Mouse (Mus musculus) liver, embryonic 13.5 days (tissue): ENCODE measurements around the gene Tagln2. TPM values are rescaled to one million over a fixed set of nuclear protein-coding genes. Genes with fewer than 3 reads are reported as not detected.

Experiments
- ATAC-seq: fragments of 200-750 bp; cut with Nextera tagmentation; 2 replicates; pipeline ENCODE4 v1.8.0; 2017; ENCODE audit warnings: low read depth, mild to moderate bottlenecking, moderate number of reproducible peaks, moderate library complexity
- DNase-seq: peaks from one replicate; pipeline ENCODE4 v3.0.0; 2022
- H3K27ac ChIP-seq: fragments of 300-500 bp; sonication (generic); 2 replicates; pipeline ENCODE4 v1.5.1; 2015; ENCODE audit warnings: moderate library complexity, mild to moderate bottlenecking, inconsistent platforms
- H3K27me3 ChIP-seq: fragments of 300-500 bp; sonication (generic); 2 replicates; pipeline ENCODE4 v1.6.1; 2015; ENCODE audit warnings: mild to moderate bottlenecking, inconsistent platforms
- H3K36me3 ChIP-seq: fragments of 300-500 bp; sonication (generic); 2 replicates; pipeline ENCODE4 v1.6.1; 2015; ENCODE audit warnings: mild to moderate bottlenecking, inconsistent platforms
- H3K4me1 ChIP-seq: fragments of 300-500 bp; sonication (generic); replicated peaks from 2 replicates; pipeline ENCODE4 v1.6.1; 2015; ENCODE audit warnings: inconsistent platforms
- H3K4me2 ChIP-seq: fragments of 300-500 bp; sonication (generic); 2 replicates; pipeline ENCODE4 v1.6.1; 2015; ENCODE audit warnings: inconsistent platforms, mild to moderate bottlenecking, moderate library complexity
- H3K4me3 ChIP-seq: fragments of 300-500 bp; sonication (generic); replicated peaks from 2 replicates; pipeline ENCODE4 v1.5.1; 2015; ENCODE audit warnings: mild to moderate bottlenecking, inconsistent platforms
- H3K9ac ChIP-seq: fragments of 300-500 bp; sonication (generic); 2 replicates; pipeline ENCODE4 v1.6.1; 2015; ENCODE audit warnings: mild to moderate bottlenecking, inconsistent platforms
- H3K9me3 ChIP-seq: fragments of 300-500 bp; sonication (generic); replicated peaks from 2 replicates; pipeline ENCODE4 v1.6.1; 2016; ENCODE audit warnings: inconsistent platforms
- WGBS: fragments of 180-500 bp; shearing (Covaris S2); methylation state at CpG from one replicate; pipeline ENCODE4 v1.1.7; 2015; ENCODE audit not compliant: insufficient replicate concordance; 5-methylcytosine and 5-hydroxymethylcytosine counted together
- polyA plus RNA-seq: library from polyadenylated mRNA; unstranded; fragments of >200 nt; fragmentation: Nextera tagmentation; extraction: Ambion mirVana; gene quantifications from 2 replicates; pipeline ENCODE4 v1.2.1, GENCODE M21; 2015

Gene Tagln2
- polyA plus RNA-seq, 1 experiment from 2014 or later = 127 TPM

- peaks cover 6% of the 10 kb centered on the region; the same call in 1 of the 2 replicates for H3K4me1 ChIP-seq
- peak; percentile 14; the same call in 1 of the 2 replicates for ATAC-seq
- H3K36me3 ChIP-seq = no peaks in the 10 kb centered on the region
- peaks cover 4% of the 10 kb centered on the region for H3K27me3 ChIP-seq
- no peak overlapping the region for H3K9ac ChIP-seq
- H3K27ac ChIP-seq = no peak overlapping the region
- peak; percentile 52 for DNase-seq
- H3K9me3 ChIP-seq = no peaks in the 10 kb centered on the region
- H3K4me2 ChIP-seq = peak overlapping the region; percentile 44
- H3K4me3 ChIP-seq = 0 out of 2 replicates have a peak overlapping the region, but pooled peaks have one; percentile 19
- 7% methylated on average over 10 of the region's 10 CpGs for WGBS
These were observed 9.6 kb upstream of the Tagln2 start for GRCm38 (mm10) chr1:172490261-172490661.

DNA sequence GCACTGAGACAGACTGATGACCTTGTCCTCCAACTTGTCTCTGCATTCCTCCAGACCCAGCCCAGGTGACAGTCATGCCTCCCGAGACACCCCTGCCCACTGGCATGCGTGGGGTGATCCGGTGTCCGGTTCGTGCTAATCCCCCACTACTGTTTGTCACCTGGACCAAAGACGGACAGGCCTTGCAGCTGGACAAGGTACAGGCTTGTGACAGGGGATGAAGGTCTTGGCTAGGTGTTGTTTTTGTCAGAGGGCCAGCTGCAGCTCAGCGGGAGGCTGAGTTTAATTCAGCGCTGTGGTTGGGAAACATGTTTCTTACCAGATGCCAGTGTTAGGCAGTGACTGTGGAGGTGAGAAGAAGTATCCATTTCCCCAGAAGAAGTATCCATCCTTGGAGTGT, 7.8 kb upstream of the Tagln2 start:
- no peak overlapping the region for H3K27ac ChIP-seq

DNA sequence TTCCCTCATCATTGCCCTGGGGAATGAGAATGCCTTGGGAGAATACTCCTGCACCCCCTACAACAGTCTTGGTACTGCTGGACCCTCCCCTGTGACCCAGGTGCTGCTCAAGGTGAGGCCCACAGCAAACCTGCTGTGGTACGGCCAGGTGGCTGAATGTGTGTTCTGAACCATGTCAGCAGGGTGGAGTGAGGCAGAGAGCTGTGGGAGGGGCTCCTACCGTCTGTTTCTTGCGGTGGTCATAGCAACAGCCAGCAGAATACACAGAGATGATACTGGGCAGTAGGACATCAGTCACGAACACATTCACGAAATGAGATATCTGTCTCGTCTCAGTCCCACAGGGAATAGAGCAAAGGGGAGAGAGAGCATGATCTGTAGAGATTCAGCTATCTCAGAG, 6.3 kb upstream of the Tagln2 start:
- 0 out of 2 replicates have a peak, but pooled peaks cover 3% of the 10 kb centered on the region for H3K27me3 ChIP-seq
- H3K4me2 ChIP-seq = no peak overlapping the region
- peaks cover 8% of the 10 kb centered on the region; the same call in 1 of the 2 replicates for H3K4me1 ChIP-seq
- DNase-seq (no peak), ATAC-seq (no peak)
- H3K9me3 ChIP-seq = no peaks in the 10 kb centered on the region
- H3K9ac ChIP-seq = no peak overlapping the region
- H3K4me3 ChIP-seq = no peak overlapping the region
- no peaks in the 10 kb centered on the region for H3K36me3 ChIP-seq
- WGBS = 29% methylated on average over 6 of the region's 6 CpGs
- H3K27ac ChIP-seq = no peak overlapping the region

More for the DNA sequence above, 7.8 kb upstream of the Tagln2 start:
- Histone ChIP-seq H3K9ac (no peak overlapping the region), H3K27me3 (no peaks in the 10 kb centered on the region), H3K9me3 (no peaks in the 10 kb centered on the region), H3K36me3 (no peaks in the 10 kb centered on the region), H3K4me2 (no peak overlapping the region), H3K4me3 (no peak overlapping the region), H3K4me1 (peaks cover 6% of the 10 kb centered on the region; the same call in 1 of the 2 replicates)
- no peak for DNase-seq
- ATAC-seq = no peak
- WGBS = 79% methylated on average over 8 of the region's 8 CpGs

DNA sequence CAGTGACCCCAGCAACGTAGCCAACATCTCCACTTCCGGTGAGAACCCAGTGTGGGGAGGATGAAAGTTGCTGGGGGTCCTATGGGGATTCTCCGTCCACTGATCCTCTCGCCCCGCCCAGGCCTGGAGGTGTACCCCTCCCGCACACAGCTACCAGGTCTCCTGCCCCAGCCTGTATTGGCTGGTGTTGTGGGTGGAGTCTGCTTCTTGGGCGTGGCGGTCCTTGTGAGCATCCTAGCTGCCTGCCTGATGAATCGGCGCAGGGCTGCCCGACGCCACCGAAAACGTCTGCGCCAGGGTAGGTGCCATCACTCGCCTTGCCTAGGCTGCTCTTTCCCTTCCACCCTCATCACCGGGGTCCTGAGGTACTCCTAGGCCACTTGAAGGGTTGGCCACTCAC, 3.8 kb upstream of the Tagln2 start:
- 62% methylated on average over 17 of the region's 17 CpGs for WGBS
- no peaks in the 10 kb centered on the region for H3K36me3 ChIP-seq
- no peak overlapping the region for H3K27ac ChIP-seq
- H3K9ac ChIP-seq = no peak overlapping the region
- ATAC-seq (no peak), DNase-seq (no peak)
- no peak overlapping the region for H3K4me3 ChIP-seq
- H3K9me3 ChIP-seq = no peaks in the 10 kb centered on the region
- peaks cover 19% of the 10 kb centered on the region; the same call in 1 of the 2 replicates for H3K27me3 ChIP-seq
- peaks cover 14% of the 10 kb centered on the region for H3K4me1 ChIP-seq
- H3K4me2 ChIP-seq = no peak overlapping the region

GRCm38 (mm10) chr1:172497428-172497827, 2.4 kb upstream of the Tagln2 start:
- peaks cover 19% of the 10 kb centered on the region for H3K27me3 ChIP-seq
- no peak overlapping the region for H3K27ac ChIP-seq
- peaks cover 23% of the 10 kb centered on the region for H3K4me1 ChIP-seq
- WGBS = 35% methylated on average over 10 of the region's 10 CpGs
- H3K36me3 ChIP-seq = no peaks in the 10 kb centered on the region
- no peak for ATAC-seq
- no peaks in the 10 kb centered on the region for H3K9me3 ChIP-seq
- no peak for DNase-seq
- no peak overlapping the region for H3K9ac ChIP-seq
- H3K4me2 ChIP-seq = no peak overlapping the region
- H3K4me3 ChIP-seq = no peak overlapping the region

- peak; percentile 50 for ATAC-seq
These were observed 864 bp downstream of the Tagln2 start for GRCm38 (mm10) chr1:172500451-172501370.

GRCm38 (mm10) chr1:172501371-172502144, 1.7 kb downstream of the Tagln2 start:
- Histone ChIP-seq H3K4me3 (peak overlapping the region; percentile 68), H3K27me3 (peaks cover 19% of the 10 kb centered on the region), H3K9ac (peak overlapping the region; percentile 72), H3K4me1 (peaks cover 48% of the 10 kb centered on the region), H3K36me3 (peaks cover 25% of the 10 kb centered on the region), H3K4me2 (peak overlapping the region; percentile 71), H3K9me3 (no peaks in the 10 kb centered on the region), H3K27ac (peak overlapping the region; percentile 78)
- no peak for DNase-seq
- 4% methylated on average over 13 of the region's 13 CpGs for WGBS
- ATAC-seq = peak; percentile 19

More at GRCm38 (mm10) chr1:172500451-172501370, 864 bp downstream of the Tagln2 start:
- no peak for DNase-seq
- Histone ChIP-seq H3K9ac (peak overlapping the region; percentile 72), H3K4me2 (peak overlapping the region; percentile 71), H3K27ac (peak overlapping the region; percentile 78), H3K9me3 (no peaks in the 10 kb centered on the region), H3K27me3 (peaks cover 19% of the 10 kb centered on the region), H3K36me3 (peaks cover 17% of the 10 kb centered on the region), H3K4me1 (peaks cover 45% of the 10 kb centered on the region), H3K4me3 (peak overlapping the region; percentile 68)
- under 1% methylated on average over 55 of the region's 56 CpGs for WGBS

DNA sequence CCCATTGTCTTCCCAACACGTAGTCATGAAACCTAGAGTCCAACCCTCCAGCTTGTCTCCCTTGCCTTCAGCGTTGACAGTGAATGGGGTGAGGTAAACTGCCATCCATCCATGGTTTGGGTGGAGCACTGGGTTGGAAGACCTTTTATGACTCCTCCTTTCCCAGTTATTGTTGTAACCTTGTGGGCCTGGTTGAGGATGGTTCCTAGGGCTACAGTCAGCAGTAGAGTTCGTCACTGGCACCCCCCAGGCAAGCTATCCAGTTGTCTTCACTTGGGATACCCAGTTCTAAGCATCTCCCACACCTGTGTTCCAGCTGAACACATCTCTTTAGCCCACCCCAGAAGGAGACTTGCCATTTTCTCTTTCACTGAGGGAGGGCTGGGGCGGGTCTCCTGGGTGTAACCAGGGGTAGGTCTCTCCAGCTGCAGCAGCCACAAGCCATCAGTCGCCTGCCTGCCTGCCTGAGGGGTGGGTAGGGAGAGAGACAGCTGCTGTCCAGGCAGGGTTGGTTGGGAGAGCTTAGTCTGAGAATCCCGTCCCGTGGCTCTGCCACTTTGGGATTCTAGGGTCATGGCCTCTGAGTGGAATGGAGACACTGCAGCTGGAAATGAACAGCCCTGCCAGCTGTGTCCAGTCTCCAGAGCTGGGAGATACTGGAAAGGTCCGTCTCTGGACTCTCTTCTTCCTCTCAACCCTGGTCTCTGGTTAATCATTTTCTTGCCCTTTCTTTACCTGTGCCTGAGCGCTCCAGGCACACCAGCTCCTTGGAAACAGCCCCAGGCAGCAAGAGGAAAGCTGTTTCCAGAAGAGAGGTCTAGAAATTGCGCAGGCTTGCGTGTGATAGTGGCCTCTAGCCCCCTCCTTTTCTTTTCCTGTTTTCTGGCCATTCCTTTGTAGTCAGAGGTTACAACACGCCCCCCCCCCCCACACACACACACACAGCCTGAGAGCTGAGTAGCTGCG, 2.6 kb downstream of the Tagln2 start:
- Histone ChIP-seq H3K4me2 (peak overlapping the region; percentile 71), H3K36me3 (peaks cover 34% of the 10 kb centered on the region), H3K27me3 (peaks cover 17% of the 10 kb centered on the region), H3K9ac (peak overlapping the region; percentile 34), H3K27ac (peak overlapping the region; percentile 78), H3K9me3 (no peaks in the 10 kb centered on the region), H3K4me1 (peaks cover 56% of the 10 kb centered on the region), H3K4me3 (peak overlapping the region; percentile 68)
- ATAC-seq (peak; percentile 6; the same call in 1 of the 2 replicates), DNase-seq (no peak)
- 15% methylated on average over 13 of the region's 13 CpGs for WGBS

- Histone ChIP-seq H3K4me3 (peak overlapping the region; percentile 68), H3K9me3 (no peaks in the 10 kb centered on the region), H3K36me3 (peaks cover 41% of the 10 kb centered on the region), H3K9ac (peak overlapping the region; percentile 34; the same call in 1 of the 2 replicates), H3K27ac (peak overlapping the region; percentile 78; the same call in 1 of the 2 replicates), H3K27me3 (peaks cover 16% of the 10 kb centered on the region), H3K4me2 (peak overlapping the region; percentile 71), H3K4me1 (peaks cover 64% of the 10 kb centered on the region)
- ATAC-seq = no peak; the same call in 1 of the 2 replicates
- WGBS = 34% methylated on average over 14 of the region's 14 CpGs
- no peak for DNase-seq
These were observed 3.5 kb downstream of the Tagln2 start for GRCm38 (mm10) chr1:172503111-172503997.
